Mouse (Mus musculus) Patski (cell line): Measurements from ENCODE around the gene Siglecf. TPM values are rescaled to one million over a fixed set of nuclear protein-coding genes. Genes with fewer than 3 reads are reported as not detected.
"Not testable (repeated sequence)": the region's sequence is repeated elsewhere in the genome, so short reads cannot be mapped to it uniquely, and the experiment has no call there.

Source experiments
- ATAC-seq: fragments of 100-300 bp; one replicate; pipeline ENCODE4 v1.8.0; 2021
- CTCF ChIA-PET: fragments of 350-600 bp; sonication (Branson Sonifier 250); formaldehyde crosslinking; loops from one replicate; lab custom pipeline; 2022; ENCODE audit warnings: inconsistent platforms; lab: Charles Lee
- POLR2A ChIA-PET: fragments of 350-600 bp; sonication (Branson Sonifier 250); formaldehyde crosslinking; loops from one replicate; lab custom pipeline; 2022; ENCODE audit warnings: antibody characterized with exemption, inconsistent platforms; lab: Charles Lee
- DNase-seq: peaks from one replicate; pipeline ENCODE4 v3.0.0-alpha.2; 2011; ENCODE audit warnings: low read depth, low spot score
- H3K27me3 ChIP-seq: fragments of 371-371 bp; one replicate; pipeline ENCODE4 v1.5.1; 2021
- CTCF ChIP-seq: fragments of 100-300 bp; IDR thresholded peaks from one replicate; pipeline ENCODE4 v1.5.1; 2021
- in situ Hi-C: fragments of 300-500 bp; cut with MboI; formaldehyde crosslinking; loops from 3 replicates; pipeline ENCODE4 v1.11.1; 2018; ENCODE audit warnings: low pct_unique_long_range_greater_than_20kb, mixed read lengths
- polyA plus RNA-seq: library from polyadenylated mRNA; unstranded; gene quantifications from one replicate; pipeline ENCODE4 v1.2.3, GENCODE M21; 2021

Siglecf gene
- polyA plus RNA-seq, 1 experiment from 2014 or later, result not detected

- in situ Hi-C loops, result no loop called here
- ATAC-seq (no peak), DNase-seq (no peak)
- no peaks in the 10 kb centered on the region for H3K27me3 ChIP-seq
- ChIA-PET CTCF (no interaction called here), POLR2A (no interaction called here)
- TF ChIP-seq CTCF, result no peak
Observed at GRCm38 (mm10) chr7:43343191-43343590, 8.0 kb upstream of the Siglecf start.

DNA sequence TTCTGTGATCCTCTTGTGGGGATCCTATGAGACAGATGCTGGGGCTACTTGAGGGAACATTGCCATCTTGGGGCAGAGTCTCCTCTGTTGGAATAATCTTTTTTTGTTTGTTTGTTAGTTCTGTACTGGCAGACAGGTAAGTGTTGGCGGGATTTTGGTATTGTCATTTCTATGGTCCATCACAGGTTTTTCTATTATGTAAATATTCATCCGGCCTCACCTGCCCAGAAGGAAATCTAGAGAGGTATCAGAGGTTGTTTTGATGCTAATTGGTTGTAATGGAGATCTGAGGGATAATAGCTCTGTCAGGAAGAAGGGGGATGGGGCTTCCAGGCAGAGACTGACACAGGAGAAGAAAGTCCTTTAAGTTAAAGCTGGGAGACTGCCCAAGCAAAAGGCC is 7.1 kb upstream of the Siglecf start:
- TF ChIP-seq CTCF, result no peak
- CTCF ChIA-PET, result no interaction called here
- ATAC-seq (no peak), DNase-seq (no peak)
- POLR2A ChIA-PET, result no interaction called here
- in situ Hi-C loops, result no loop called here
- no peaks in the 10 kb centered on the region for H3K27me3 ChIP-seq

- H3K27me3 ChIP-seq, result no peaks in the 10 kb centered on the region
- in situ Hi-C loops, result no loop called here
- TF ChIP-seq CTCF, result no peak
- ChIA-PET CTCF (interaction anchor here (0.8 kb wide), 1 partner anchor 12 kb away, joined by 3 read pairs; no protein-coding TSS in a partner anchor), POLR2A (no interaction called here)
- DNase-seq, result no peak
- no peak for ATAC-seq
Observed at GRCm38 (mm10) chr7:43344491-43344890, 6.7 kb upstream of the Siglecf start.

- DNase-seq (no peak), ATAC-seq (no peak)
- in situ Hi-C loops, result no loop called here
- no peak for TF ChIP-seq CTCF
- POLR2A ChIA-PET, result no interaction called here
- CTCF ChIA-PET, result interaction anchor here (1.1 kb wide), 1 partner anchor 10 kb away, joined by 3 read pairs; no protein-coding TSS in a partner anchor
- no peaks in the 10 kb centered on the region for H3K27me3 ChIP-seq
Observed at GRCm38 (mm10) chr7:43346148-43346547, 5.0 kb upstream of the Siglecf start.

GRCm38 (mm10) chr7:43346571-43346970 is 4.6 kb upstream of the Siglecf start:
- no peak for ATAC-seq
- POLR2A ChIA-PET, result no interaction called here
- in situ Hi-C loops, result no loop called here
- CTCF ChIA-PET, result interaction anchor here (1.1 kb wide), 1 partner anchor 10 kb away, joined by 3 read pairs; no protein-coding TSS in a partner anchor
- DNase-seq, result no peak
- H3K27me3 ChIP-seq, result no peaks in the 10 kb centered on the region
- TF ChIP-seq CTCF, result no peak

- CTCF ChIA-PET, ATAC-seq, in situ Hi-C loops, POLR2A ChIA-PET, DNase-seq, H3K27me3 ChIP-seq: not testable (repeated sequence)
Observed at GRCm38 (mm10) chr7:43349623-43350022, 1.5 kb upstream of the Siglecf start.

GRCm38 (mm10) chr7:43353118-43353517 is 2.0 kb downstream of the Siglecf start:
- ChIA-PET POLR2A (no interaction called here), CTCF (no interaction called here)
- in situ Hi-C loops, result no loop called here
- DNase-seq (no peak), ATAC-seq (no peak)
- peaks cover 10% of the 10 kb centered on the region for H3K27me3 ChIP-seq
- no peak for TF ChIP-seq CTCF

DNA sequence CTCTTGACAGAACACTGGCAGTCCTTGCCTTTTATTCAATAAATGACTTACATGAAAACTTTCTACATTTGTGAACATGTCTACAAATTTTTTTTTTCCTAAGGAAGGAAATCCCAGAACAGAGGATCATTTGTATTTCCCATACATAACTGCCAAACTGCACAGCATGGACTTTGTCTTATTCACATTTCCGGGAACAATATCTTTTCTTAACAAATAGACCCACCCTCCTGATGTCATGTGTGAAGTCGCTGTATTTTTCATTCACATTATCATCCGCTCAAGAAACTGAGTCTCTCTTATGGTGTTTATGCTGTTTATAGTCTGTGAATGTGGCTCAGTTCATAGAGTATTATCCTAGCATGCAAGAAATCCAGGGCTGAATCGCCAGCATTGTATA is 2.6 kb downstream of the Siglecf start:
- POLR2A ChIA-PET, result no interaction called here
- peaks cover 12% of the 10 kb centered on the region for H3K27me3 ChIP-seq
- in situ Hi-C loops, result no loop called here
- no peak for TF ChIP-seq CTCF
- ATAC-seq, result no peak
- CTCF ChIA-PET, result no interaction called here
- no peak for DNase-seq

GRCm38 (mm10) chr7:43354893-43355835 is 4.0 kb downstream of the Siglecf start:
- TF ChIP-seq CTCF, result no peak
- in situ Hi-C loops, result no loop called here
- H3K27me3 ChIP-seq, result peaks cover 21% of the 10 kb centered on the region
- DNase-seq (no peak), ATAC-seq (no peak)
- POLR2A ChIA-PET, result no interaction called here
- CTCF ChIA-PET, result interaction anchor here (1.5 kb wide), 1 partner anchor 23 kb away, joined by 6 read pairs; no protein-coding TSS in a partner anchor

- POLR2A ChIA-PET, result no interaction called here
- CTCF ChIA-PET, result no interaction called here
- in situ Hi-C loops, result no loop called here
- DNase-seq (no peak), ATAC-seq (no peak)
- H3K27me3 ChIP-seq, result peaks cover 18% of the 10 kb centered on the region
- no peak for TF ChIP-seq CTCF
Observed at GRCm38 (mm10) chr7:43358556-43358955, 7.4 kb downstream of the Siglecf start.

DNA sequence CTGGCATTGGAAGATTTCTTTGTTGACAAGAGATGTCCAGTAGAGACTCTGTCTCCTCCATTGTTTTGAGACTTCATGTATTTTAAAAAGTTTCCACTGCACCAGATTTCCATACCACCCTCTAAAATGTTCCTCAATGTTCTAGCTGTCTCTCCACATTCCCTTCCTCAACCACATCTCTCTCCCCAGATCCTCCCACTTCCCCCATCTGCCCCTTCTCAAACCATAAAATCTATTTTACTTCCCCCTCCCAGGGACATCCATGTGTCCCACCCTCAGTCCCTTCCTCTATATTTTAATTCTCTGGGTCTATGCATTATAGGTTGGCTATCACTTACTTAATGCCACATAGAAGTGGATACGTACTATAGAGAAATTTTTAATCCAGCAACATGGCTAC is 10.3 kb downstream of the Siglecf start:
- DNase-seq (no peak), ATAC-seq (no peak)
- ChIA-PET CTCF (no interaction called here), POLR2A (no interaction called here)
- no peak for TF ChIP-seq CTCF
- H3K27me3 ChIP-seq, result peaks cover 18% of the 10 kb centered on the region
- in situ Hi-C loops, result no loop called here
